Mouse (Mus musculus): Measurements from ENCODE around the gene Olfr94. TPM values are rescaled to one million over a fixed set of nuclear protein-coding genes. Genes with fewer than 3 reads are reported as not detected.

The Olfr94 gene
- total RNA-seq, 2 experiments from 2014 or later: not detected

Other genes starting within 250 kb of the Olfr94 start
- 21.9 and 35.5 TPM in 2 replicates for gene Ppp1r11, start 249.3 kb downstream of the Olfr94 start, total RNA-seq (2015; ENCODE audit: low replicate concordance)
- 8.8 and 14.4 TPM in 2 replicates for gene Ppp1r11, start 249.3 kb downstream of the Olfr94 start, total RNA-seq (2017; ENCODE audit: low replicate concordance)
- 18.8 and 23.2 TPM in 2 replicates for gene Znrd1, start 242.4 kb downstream of the Olfr94 start, total RNA-seq (2015; ENCODE audit: low replicate concordance)
- 5.7 and 11.0 TPM in 2 replicates for gene Znrd1, start 242.4 kb downstream of the Olfr94 start, total RNA-seq (2017; ENCODE audit: low replicate concordance)
- gene Znrd1as, start 242.4 kb downstream of the Olfr94 start, total RNA-seq (2015; ENCODE audit: low replicate concordance): 3.8 TPM in 1 of 2 replicates, not detected in the other
- 0.51 and 7.0 TPM in 2 replicates for gene Znrd1as, start 242.4 kb downstream of the Olfr94 start, total RNA-seq (2017; ENCODE audit: low replicate concordance)
- not detected in 2 replicates for gene 2410137M14Rik, start 219.8 kb downstream of the Olfr94 start, total RNA-seq (2015; ENCODE audit: low replicate concordance)
- not detected in 2 replicates for gene 2410137M14Rik, start 219.8 kb downstream of the Olfr94 start, total RNA-seq (2017; ENCODE audit: low replicate concordance)
- gene H2-M5, start 211.5 kb downstream of the Olfr94 start, total RNA-seq (2015; ENCODE audit: low replicate concordance): not detected in 2 replicates
- gene H2-M5, start 211.5 kb downstream of the Olfr94 start, total RNA-seq (2017; ENCODE audit: low replicate concordance): not detected in 2 replicates
- gene Zfp57, start 199.8 kb downstream of the Olfr94 start, total RNA-seq (2015; ENCODE audit: low replicate concordance): not detected in 2 replicates
- not detected in 2 replicates for gene Zfp57, start 199.8 kb downstream of the Olfr94 start, total RNA-seq (2017; ENCODE audit: low replicate concordance)
- gene Mog, start 177.6 kb downstream of the Olfr94 start, total RNA-seq (2015; ENCODE audit: low replicate concordance): not detected in 2 replicates
- gene Mog, start 177.6 kb downstream of the Olfr94 start, total RNA-seq (2017; ENCODE audit: low replicate concordance): not detected in 2 replicates
- gene Gabbr1, start 155.0 kb downstream of the Olfr94 start, total RNA-seq (2015; ENCODE audit: low replicate concordance): 0.42 and 1.2 TPM in 2 replicates
- 0.85 and 1.1 TPM in 2 replicates for gene Gabbr1, start 155.0 kb downstream of the Olfr94 start, total RNA-seq (2017; ENCODE audit: low replicate concordance)
- not detected in 2 replicates for gene Olfr90, start 112.5 kb downstream of the Olfr94 start, total RNA-seq (2015; ENCODE audit: low replicate concordance)
- gene Olfr90, start 112.5 kb downstream of the Olfr94 start, total RNA-seq (2017; ENCODE audit: low replicate concordance): not detected in 2 replicates
- not detected in 2 replicates for gene Olfr91, start 102.7 kb downstream of the Olfr94 start, total RNA-seq (2015; ENCODE audit: low replicate concordance)
- not detected in 2 replicates for gene Olfr91, start 102.7 kb downstream of the Olfr94 start, total RNA-seq (2017; ENCODE audit: low replicate concordance)
- gene Olfr92, start 80.9 kb downstream of the Olfr94 start, total RNA-seq (2015; ENCODE audit: low replicate concordance): not detected in 2 replicates
- gene Olfr92, start 80.9 kb downstream of the Olfr94 start, total RNA-seq (2017; ENCODE audit: low replicate concordance): not detected in 2 replicates
- not detected in 2 replicates for gene Olfr93, start 39.5 kb downstream of the Olfr94 start, total RNA-seq (2015; ENCODE audit: low replicate concordance)
- gene Olfr93, start 39.5 kb downstream of the Olfr94 start, total RNA-seq (2017; ENCODE audit: low replicate concordance): not detected in 2 replicates
- gene Ubd, start 7.1 kb downstream of the Olfr94 start, total RNA-seq (2015; ENCODE audit: low replicate concordance): 5.4 TPM in 1 of 2 replicates, not detected in the other
- 1.7 and 4.7 TPM in 2 replicates for gene Ubd, start 7.1 kb downstream of the Olfr94 start, total RNA-seq (2017; ENCODE audit: low replicate concordance)
- gene Olfr95, start 12.1 kb upstream of the Olfr94 start, total RNA-seq (2015; ENCODE audit: low replicate concordance): not detected in 2 replicates
- not detected in 2 replicates for gene Olfr95, start 12.1 kb upstream of the Olfr94 start, total RNA-seq (2017; ENCODE audit: low replicate concordance)
- gene Olfr96, start 19.2 kb upstream of the Olfr94 start, total RNA-seq (2015; ENCODE audit: low replicate concordance): not detected in 2 replicates
- gene Olfr96, start 19.2 kb upstream of the Olfr94 start, total RNA-seq (2017; ENCODE audit: low replicate concordance): not detected in 2 replicates
- not detected in 2 replicates for gene Olfr97, start 36.3 kb upstream of the Olfr94 start, total RNA-seq (2015; ENCODE audit: low replicate concordance)
- gene Olfr97, start 36.3 kb upstream of the Olfr94 start, total RNA-seq (2017; ENCODE audit: low replicate concordance): not detected in 2 replicates
- gene Olfr98, start 62.8 kb upstream of the Olfr94 start, total RNA-seq (2015; ENCODE audit: low replicate concordance): not detected in 2 replicates
- gene Olfr98, start 62.8 kb upstream of the Olfr94 start, total RNA-seq (2017; ENCODE audit: low replicate concordance): not detected in 2 replicates
- gene H2-M3, start 69.2 kb upstream of the Olfr94 start, total RNA-seq (2015; ENCODE audit: low replicate concordance): not detected in 2 replicates
- gene H2-M3, start 69.2 kb upstream of the Olfr94 start, total RNA-seq (2017; ENCODE audit: low replicate concordance): 2.9 and 3.3 TPM in 2 replicates
- gene Olfr99, start 82.5 kb upstream of the Olfr94 start, total RNA-seq (2015; ENCODE audit: low replicate concordance): not detected in 2 replicates
- 1.7 TPM in 1 of 2 replicates, not detected in the other for gene Olfr99, start 82.5 kb upstream of the Olfr94 start, total RNA-seq (2017; ENCODE audit: low replicate concordance)
- gene Olfr101, start 103.3 kb upstream of the Olfr94 start, total RNA-seq (2015; ENCODE audit: low replicate concordance): not detected in 2 replicates
- gene Olfr101, start 103.3 kb upstream of the Olfr94 start, total RNA-seq (2017; ENCODE audit: low replicate concordance): not detected in 2 replicates
- gene Olfr102, start 116.1 kb upstream of the Olfr94 start, total RNA-seq (2015; ENCODE audit: low replicate concordance): not detected in 2 replicates
- not detected in 2 replicates for gene Olfr102, start 116.1 kb upstream of the Olfr94 start, total RNA-seq (2017; ENCODE audit: low replicate concordance)
- gene Olfr103, start 138.7 kb upstream of the Olfr94 start, total RNA-seq (2015; ENCODE audit: low replicate concordance): not detected in 2 replicates
- not detected in 2 replicates for gene Olfr103, start 138.7 kb upstream of the Olfr94 start, total RNA-seq (2017; ENCODE audit: low replicate concordance)
- not detected in 2 replicates for gene Olfr104-ps, start 158.6 kb upstream of the Olfr94 start, total RNA-seq (2015; ENCODE audit: low replicate concordance)
- gene Olfr104-ps, start 158.6 kb upstream of the Olfr94 start, total RNA-seq (2017; ENCODE audit: low replicate concordance): not detected in 2 replicates
- gene Olfr105-ps, start 178.0 kb upstream of the Olfr94 start, total RNA-seq (2015; ENCODE audit: low replicate concordance): not detected in 2 replicates
- not detected in 2 replicates for gene Olfr105-ps, start 178.0 kb upstream of the Olfr94 start, total RNA-seq (2017; ENCODE audit: low replicate concordance)
- not detected in 2 replicates for gene Olfr106-ps, start 189.4 kb upstream of the Olfr94 start, total RNA-seq (2015; ENCODE audit: low replicate concordance)
- not detected in 2 replicates for gene Olfr106-ps, start 189.4 kb upstream of the Olfr94 start, total RNA-seq (2017; ENCODE audit: low replicate concordance)
- gene Olfr107, start 198.2 kb upstream of the Olfr94 start, total RNA-seq (2015; ENCODE audit: low replicate concordance): not detected in 2 replicates
- gene Olfr107, start 198.2 kb upstream of the Olfr94 start, total RNA-seq (2017; ENCODE audit: low replicate concordance): 0.56 TPM in 1 of 2 replicates, not detected in the other
- not detected in 2 replicates for gene Olfr108, start 244.5 kb upstream of the Olfr94 start, total RNA-seq (2015; ENCODE audit: low replicate concordance)
- not detected in 2 replicates for gene Olfr108, start 244.5 kb upstream of the Olfr94 start, total RNA-seq (2017; ENCODE audit: low replicate concordance)